Mouse (Mus musculus) adrenal gland, postnatal 10 days (tissue): ENCODE data around the gene Dusp28. TPM values are rescaled to one million over a fixed set of nuclear protein-coding genes. Genes with fewer than 3 reads are reported as not detected.

ENCODE experiments used
- DNase-seq: peaks from one replicate; pipeline ENCODE4 v3.0.0; 2021; ENCODE audit warnings: mixed read lengths
- long read RNA-seq, 2 experiments: library from polyadenylated mRNA; stranded (forward); transcript quantifications; one replicate each; pipeline ENCODE4 v2.0.0; 2021
- total RNA-seq, 2 experiments: library from RNA; stranded (reverse); gene quantifications; 2 replicates each; pipeline ENCODE4 v1.2.3; 2021

The Dusp28 gene
- total RNA-seq: 10 to 100 TPM; 13.5 to 17.0 TPM
- long read RNA-seq, experiment 1, transcript Dusp28-201 (2 exons, 1,314 nt): major isoform, 22 of 30 reads
- long read RNA-seq, experiment 1, partial matches to known transcripts: 8 of 30 reads
- long read RNA-seq, experiment 1, other reads (novel, unspliced or antisense): 0 of 30 reads
- long read RNA-seq, experiment 2, transcript Dusp28-201 (2 exons, 1,314 nt): major isoform, 18 of 21 reads
- long read RNA-seq, experiment 2, partial matches to known transcripts: 0 of 21 reads
- long read RNA-seq, experiment 2, other reads (novel, unspliced or antisense): 3 of 21 reads

- DNase-seq: peak; percentile 93
These were observed at the start of gene Dusp28 for GRCm38 (mm10) chr1:92906779-92907631. TSS of gene Dusp28 (plus strand) at chr1:92906981.

- DNase-seq: no peak
These were observed 45.3 kb upstream of the Dusp28 start for GRCm38 (mm10) chr1:92861503-92861902.

GRCm38 (mm10) chr1:92863268-92863667 is 43.5 kb upstream of the Dusp28 start:
- DNase-seq: no peak

- DNase-seq: no peak
These were observed 40.6 kb upstream of the Dusp28 start for GRCm38 (mm10) chr1:92866170-92866569.

- DNase-seq: no peak
These were observed 36.8 kb upstream of the Dusp28 start for GRCm38 (mm10) chr1:92869985-92870384.

GRCm38 (mm10) chr1:92872666-92873065 is 34.1 kb upstream of the Dusp28 start:
- no peak for DNase-seq

GRCm38 (mm10) chr1:92874011-92874410 is 32.8 kb upstream of the Dusp28 start:
- no peak for DNase-seq

GRCm38 (mm10) chr1:92875360-92876111 is 31.2 kb upstream of the Dusp28 start:
- no peak for DNase-seq

GRCm38 (mm10) chr1:92877431-92877978 is 29.3 kb upstream of the Dusp28 start:
- DNase-seq: no peak

- no peak for DNase-seq
These were observed 28.6 kb upstream of the Dusp28 start for GRCm38 (mm10) chr1:92878066-92878741.

- DNase-seq: no peak
These were observed 27.5 kb upstream of the Dusp28 start for GRCm38 (mm10) chr1:92879266-92879665.

- DNase-seq: no peak
These were observed 26.7 kb upstream of the Dusp28 start for GRCm38 (mm10) chr1:92880101-92880500.

GRCm38 (mm10) chr1:92881982-92882381 is 24.8 kb upstream of the Dusp28 start:
- no peak for DNase-seq

GRCm38 (mm10) chr1:92888901-92889655 is 17.7 kb upstream of the Dusp28 start:
- no peak for DNase-seq

- no peak for DNase-seq
These were observed 14.0 kb upstream of the Dusp28 start for GRCm38 (mm10) chr1:92892791-92893190.

GRCm38 (mm10) chr1:92893896-92894295 is 12.9 kb upstream of the Dusp28 start:
- no peak for DNase-seq

GRCm38 (mm10) chr1:92895089-92895488 is 11.7 kb upstream of the Dusp28 start:
- peak; percentile 85 for DNase-seq

GRCm38 (mm10) chr1:92902786-92903185 is 4.0 kb upstream of the Dusp28 start, which contains the start of gene Ankmy1:
TSS of gene Ankmy1 (minus strand) at chr1:92902906.
- peak; percentile 80 for DNase-seq

GRCm38 (mm10) chr1:92903627-92904026 is 3.2 kb upstream of the Dusp28 start:
- DNase-seq: no peak

GRCm38 (mm10) chr1:92905703-92906310 is 974 bp upstream of the Dusp28 start:
- no peak for DNase-seq
